Mouse (Mus musculus) adrenal gland, adult (tissue): ENCODE results near the gene Enah.

ENCODE experiments used
- DNase-seq, 2 experiments: peaks; one replicate each; pipeline ENCODE4 v3.0.0; 2022 to 2023; ENCODE audit warnings: low spot score in 1 of 2; ENCODE audit not compliant: inconsistent age in 2 of 2

Gene Enah

DNA sequence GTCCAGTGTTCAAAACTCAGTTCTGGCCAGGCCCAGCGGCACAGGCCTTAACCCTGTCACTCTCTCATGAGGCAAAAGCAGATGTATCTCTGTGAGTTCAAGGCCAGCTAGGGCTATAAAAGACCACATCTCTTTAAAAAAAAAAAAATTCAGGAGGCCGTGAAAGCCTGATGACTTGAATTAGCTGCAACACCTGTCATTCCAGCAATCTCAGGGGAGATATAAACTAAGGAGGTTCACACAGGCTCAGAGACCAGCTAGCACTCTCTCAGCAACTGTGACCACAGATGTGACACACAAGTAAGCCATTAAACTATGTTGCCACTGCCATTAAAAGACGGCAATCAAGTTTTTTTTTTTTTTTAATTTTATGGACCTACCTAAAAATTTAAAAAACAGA lies 56.0 kb downstream of the Enah start:
- DNase-seq = no peak

DNA sequence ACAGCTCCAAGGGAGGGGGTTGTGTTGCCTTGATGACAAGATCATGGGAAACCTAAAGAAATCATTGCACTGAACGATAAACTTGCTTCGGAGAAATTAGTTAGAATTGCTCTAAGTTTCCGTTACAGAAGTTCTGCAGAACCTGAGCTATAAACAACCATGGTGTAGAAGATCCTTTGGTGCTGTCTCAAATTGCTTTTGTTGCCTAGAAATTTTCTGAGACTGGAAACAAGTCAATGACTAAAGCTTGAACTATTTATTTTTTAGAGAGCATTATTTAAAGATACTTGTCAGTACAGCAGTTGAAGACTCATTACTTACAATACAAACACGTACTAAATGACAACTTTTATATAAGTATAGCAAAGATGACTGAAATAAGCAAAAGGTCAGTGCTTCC lies 56.4 kb downstream of the Enah start:
- DNase-seq = no peak

DNA sequence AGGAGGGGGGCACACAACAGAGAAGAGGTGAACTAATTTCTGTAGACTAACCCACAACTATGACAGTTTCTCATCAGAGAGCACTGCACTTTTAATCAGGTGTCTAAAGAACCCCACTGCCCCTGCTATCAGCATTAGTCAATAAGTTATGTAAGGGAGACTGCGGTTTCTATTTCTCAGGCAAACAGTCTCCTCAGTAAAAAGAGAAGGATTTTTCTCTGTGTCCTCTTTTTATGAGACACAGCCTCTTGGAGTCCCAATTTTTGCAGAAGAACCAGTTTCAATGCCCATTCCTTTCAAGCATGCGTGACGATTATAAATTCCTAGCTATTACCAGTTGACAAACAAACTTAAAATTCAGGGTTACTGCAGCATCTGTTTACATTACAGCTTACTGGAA lies 59.4 kb downstream of the Enah start:
- DNase-seq = peak in 1 of 2 experiments; percentile 56

DNA sequence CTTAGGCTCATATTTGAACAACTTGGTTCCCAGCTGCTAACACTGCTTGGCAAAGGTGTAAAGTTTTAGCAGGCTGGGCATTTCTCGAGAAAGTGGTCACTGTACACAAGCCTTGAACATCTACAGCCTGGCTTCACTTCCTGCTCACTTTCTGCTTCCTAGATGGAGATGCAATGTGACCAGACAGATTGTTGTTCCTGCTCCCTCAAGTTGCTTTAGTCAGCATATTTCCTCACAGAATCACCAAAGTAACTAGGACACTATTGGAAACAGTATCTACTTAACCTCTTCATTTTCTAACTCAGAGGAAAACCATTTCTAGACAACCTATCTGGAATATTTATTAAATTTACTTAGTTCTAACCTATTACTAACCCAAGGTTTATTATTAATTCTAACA lies 61.4 kb downstream of the Enah start:
- no peak for DNase-seq

DNA sequence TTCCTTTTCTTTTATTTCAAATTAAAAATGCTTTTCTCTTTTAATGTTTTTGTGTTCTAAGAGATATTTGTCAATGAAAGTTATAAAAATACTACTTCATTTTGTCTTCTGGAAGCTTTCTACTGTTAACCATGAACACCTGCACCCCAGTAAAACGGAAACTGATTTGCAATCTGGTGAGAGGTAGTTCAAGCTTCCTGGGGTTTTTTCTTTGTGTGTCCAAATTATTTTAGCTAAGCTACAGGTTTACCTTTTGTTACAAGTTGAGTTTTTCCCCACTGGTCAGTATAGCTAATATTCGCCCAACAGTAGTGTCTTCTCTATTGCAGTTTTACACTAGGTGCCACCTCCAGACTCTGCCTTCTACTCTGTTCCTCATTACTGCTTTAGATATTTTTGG lies 62.1 kb downstream of the Enah start:
- no peak for DNase-seq

DNA sequence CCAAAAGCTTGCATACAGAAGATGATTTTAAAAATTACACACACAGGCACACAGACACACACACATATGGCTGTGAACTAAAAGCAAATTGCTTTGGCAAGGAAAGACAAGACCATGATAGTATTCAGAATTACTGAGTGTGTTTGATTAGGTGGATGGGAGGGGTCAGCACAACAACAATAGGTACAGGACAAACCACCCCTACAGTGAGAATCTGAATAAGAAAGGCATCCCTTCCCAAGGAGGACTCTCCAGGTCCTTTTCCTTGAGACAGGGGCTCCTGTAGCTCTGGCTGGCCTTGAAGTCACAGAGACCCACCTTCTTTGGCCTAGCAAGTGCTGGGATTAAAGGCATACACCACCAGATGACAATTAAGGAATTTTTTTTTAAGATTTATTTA lies 66.2 kb downstream of the Enah start:
- DNase-seq = no peak

DNA sequence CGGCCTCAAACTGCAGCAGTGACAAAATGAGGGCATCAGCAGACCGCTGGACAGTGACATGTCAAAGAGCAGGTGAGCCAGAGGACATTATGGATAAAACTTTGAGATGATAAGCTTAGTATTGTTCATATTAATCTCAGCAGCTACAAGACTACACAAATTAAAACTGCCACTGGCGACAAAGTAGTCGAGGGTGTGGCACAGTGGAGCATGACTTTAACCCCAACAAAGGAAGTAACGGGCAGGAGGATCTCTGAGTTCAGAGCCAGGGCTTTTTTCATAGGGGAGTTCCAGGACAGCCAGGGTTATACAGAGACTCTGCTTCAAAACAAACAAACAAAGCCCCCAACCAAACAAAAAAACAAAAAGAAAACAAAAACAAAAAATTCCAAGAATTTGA lies 68.5 kb downstream of the Enah start:
- DNase-seq = no peak

DNA sequence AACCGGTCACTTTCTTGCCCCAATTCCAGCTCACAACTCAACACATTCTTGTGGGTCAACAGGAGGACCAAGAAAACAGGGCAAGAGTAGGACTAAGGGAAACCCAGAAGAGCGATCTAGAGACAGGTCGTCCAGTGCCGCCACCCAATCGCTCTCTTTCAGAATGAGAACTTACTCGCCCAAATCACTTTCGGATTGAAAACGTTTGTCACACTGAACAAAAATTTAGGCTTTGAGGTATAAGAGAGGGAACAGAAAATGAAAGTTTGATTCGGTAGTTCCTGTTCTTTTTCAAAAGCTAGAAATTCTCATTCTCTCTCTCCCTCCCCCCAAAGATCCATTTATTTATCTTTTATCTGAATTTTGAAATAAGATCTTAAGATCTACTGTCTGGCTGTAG lies 69.1 kb downstream of the Enah start:
- DNase-seq = no peak

DNA sequence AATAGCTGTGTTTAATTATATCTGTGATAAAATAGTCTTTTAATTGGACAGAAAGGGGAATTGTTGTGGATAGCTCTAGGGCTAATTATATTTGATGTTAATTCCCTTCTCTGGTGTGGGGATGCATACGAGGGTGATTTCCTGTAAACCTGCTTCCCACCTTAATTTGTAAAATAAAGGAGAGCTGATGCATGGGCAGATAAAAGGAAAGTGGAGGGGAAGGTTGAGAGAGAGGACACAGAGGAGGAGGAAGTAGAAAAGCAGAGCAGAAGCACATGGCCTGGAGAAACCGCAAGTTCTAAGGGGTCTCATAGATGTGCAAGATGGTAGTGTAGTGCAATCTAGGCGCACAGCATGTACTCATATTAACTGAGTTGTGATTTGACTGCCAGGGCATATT lies 71.6 kb downstream of the Enah start:
- DNase-seq = no peak

DNA sequence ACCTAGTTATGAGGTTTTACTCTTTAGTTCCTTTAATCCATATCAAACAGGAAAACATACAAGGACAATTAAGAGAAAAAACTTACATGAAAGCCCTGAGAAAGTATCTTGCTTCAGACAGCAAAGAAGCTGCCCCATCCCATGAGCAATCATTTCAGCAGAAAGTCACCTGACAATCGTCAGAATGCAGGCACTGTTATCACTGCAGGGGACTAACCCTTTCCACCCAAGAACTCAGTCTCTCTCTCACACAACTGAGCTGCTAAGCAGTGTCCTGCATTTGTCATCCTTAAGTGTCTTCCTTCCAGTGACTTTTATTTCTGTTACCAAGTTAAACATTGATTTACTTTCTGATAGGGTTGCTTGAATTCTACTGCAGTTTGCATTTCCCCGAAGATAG lies 82.7 kb downstream of the Enah start:
- no peak for DNase-seq

DNA sequence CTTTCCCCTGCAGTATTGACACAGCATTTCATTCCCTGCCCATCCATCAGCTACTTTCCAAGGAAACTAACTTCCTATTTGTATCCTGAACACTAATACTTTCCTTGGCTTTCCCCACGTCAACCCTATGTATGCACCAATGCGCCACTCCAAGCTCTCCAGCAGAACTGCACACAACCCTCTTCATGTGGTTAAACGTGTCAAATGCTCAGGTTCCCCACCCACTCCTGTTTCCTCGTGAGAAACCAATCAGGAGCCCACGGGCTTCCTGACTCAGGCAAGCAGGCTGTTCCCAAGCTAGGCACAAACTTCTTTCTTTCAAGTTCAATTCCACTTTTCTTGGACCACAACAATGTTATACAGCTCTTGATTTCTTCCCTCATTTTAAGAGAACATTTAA lies 91.4 kb downstream of the Enah start:
- DNase-seq = no peak

DNA sequence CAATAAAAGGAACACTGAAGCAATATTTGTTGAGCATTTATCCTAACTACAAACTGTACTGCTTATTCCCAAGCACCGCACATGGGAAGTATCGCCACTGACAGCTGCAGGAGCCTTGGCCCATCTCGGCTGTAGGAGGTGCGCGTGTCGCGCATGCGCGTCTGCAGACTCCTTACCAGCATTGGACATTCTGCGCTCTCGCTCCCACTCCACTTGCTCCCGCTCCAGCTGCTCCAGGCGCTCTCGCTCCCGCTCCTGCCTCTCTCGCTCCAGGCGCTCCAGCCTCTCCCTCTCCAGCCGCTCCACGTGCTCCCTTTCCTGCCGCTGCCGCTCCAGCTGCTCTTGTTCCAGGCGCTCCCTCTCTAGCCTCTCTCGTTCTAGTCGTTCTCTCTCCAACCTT lies 96.4 kb downstream of the Enah start:
- peak; percentile 30 to 31 for DNase-seq

DNA sequence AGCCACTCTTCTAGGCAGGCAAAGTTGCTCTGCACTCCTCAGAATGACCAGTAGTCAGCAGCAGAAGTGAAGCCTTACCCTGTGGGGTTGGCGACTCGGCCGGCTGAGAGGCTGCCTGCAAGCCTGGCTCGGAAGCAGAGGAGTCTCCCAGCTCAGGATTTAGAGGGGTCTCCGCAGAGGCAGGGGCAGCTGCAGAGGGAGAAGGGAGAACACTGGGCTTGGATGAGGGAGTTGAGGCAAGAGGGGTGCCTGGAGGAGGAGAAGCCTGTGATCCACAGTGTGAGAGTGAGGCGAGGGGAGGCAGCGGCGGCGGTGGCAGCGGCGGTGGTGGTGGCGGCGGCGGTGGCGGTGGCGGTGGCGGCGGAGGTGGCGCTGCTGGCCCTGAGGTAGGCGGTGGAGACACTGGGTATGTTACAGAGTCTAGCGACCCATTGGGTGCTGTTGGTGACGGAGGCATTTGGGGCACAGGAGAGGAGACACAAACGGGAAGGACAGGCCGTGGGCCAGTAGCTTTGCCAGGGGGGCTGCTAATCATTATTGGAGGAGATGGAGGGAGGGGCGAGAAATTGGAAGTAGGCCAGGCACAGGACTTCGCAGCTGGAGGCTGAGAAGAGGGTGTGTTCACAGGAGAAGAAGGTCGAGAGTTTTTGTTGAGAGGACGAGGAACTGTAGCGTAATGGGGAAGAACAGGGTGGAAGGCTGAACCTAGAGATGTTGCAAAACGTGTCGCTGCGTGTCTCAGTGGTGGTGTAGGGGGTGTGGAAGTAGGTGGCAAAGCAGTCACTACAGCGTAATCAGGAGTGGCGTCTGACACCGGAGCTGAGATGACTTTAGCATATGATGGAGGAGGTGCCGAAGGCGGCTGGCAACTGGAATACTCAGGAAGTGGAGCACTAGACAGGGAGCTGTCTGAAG lies 98.0 kb downstream of the Enah start:
- peak; percentile 28 to 54 for DNase-seq

DNA sequence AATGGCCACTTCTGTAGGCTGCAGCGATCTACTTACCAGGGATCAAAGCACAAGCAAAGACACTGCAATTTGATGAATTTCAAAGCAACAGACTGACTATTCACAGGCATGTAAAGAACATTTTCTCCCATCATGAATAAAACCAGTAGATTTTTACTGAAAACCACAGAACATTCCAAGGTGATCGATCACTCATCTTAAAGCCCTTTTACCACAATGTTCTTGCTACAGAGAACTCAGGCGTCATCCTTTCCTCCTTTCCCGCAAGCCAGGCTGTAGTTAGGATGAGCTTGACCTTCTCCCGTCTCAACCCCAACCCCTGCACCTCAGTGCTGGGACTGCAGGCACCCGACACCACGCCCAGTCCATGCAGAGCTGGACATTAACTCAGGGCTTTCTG lies 107.9 kb downstream of the Enah start:
- no peak for DNase-seq

DNA sequence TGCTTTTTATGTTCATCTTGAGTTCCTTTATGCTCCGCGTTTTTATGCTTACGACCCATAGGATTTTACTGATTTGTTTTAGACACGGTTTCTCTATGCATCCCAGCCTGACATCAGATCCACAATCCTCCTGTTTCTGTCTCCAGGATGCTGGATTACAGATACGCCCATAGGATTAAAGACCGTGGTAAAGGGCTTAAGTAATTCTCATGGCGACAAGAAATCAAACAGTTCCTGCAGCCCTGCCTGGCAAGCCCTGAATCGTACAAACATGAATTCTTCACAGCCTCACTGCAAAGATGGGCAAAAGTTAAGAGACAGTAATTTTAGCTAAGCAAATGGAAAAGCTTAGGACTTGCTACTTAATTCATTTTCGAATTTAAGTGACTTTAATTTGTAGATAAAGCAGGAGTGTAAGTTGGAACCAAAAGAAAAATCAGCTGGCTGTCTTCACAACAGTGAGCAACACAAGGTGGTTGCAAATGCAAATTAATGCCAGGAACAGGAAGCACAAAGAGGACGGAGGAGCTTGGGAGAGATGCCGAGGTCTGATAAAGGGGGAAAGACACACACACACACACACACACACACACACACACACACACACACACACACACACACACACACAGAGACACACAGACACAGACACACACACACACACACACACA lies 118.0 kb downstream of the Enah start:
- DNase-seq = no peak

DNA sequence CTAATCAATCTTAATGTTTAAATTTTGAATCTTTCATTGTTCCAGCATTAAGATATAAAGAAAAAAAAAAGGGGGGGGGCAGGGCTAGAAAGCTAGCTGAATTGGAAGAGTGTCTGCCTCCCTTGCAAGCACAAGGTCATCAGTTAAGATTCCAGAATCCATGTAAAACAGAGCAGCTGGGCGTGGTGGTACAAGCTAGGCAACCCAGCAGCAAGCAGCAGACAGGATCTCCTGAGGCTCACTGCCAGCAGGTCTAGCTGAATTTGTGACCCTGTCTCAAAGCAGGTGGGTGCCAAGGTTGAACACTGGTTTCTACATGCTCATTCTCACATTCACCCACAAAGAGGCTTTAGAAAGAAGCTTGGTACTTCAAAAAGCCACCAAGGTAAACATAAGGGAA lies 118.9 kb downstream of the Enah start:
- no peak for DNase-seq

DNA sequence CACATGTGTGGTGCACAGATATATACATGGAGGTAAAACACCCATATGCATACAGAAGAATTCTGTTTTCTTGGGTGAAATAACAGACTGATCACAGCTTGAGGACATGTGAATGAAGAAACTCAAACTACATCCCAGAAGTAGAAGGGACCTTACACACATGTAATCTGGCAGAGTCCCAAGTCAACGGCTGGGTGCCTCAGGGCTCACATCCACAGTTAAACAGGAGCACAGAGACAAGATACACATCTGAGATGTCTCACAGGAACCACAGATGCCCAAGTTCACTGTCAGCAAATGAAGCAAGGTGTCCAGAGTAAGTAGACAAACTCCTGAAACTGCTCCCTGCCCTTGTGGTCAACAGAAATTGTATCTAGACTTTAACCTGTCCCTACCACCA lies 120.8 kb downstream of the Enah start:
- DNase-seq = no peak

DNA sequence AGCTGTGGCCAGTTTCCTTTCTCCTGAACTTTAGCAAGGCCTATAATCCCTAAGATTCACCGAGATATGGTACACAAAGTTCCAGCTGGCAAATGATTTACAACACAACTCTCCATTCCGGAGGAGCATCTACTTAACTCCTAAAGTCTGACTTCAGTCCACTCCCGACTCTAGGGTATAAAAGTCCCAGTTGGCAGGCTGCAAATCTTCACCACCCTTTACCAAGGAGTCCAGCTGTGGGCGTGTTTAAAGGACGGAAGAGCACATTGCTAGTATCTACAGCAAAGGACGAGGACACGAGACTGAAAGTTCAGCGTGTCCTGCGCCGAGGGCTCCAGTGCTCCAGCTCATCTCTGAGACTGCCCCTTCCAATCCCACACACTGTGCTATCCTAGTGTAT lies 122.8 kb downstream of the Enah start:
- no peak for DNase-seq

DNA sequence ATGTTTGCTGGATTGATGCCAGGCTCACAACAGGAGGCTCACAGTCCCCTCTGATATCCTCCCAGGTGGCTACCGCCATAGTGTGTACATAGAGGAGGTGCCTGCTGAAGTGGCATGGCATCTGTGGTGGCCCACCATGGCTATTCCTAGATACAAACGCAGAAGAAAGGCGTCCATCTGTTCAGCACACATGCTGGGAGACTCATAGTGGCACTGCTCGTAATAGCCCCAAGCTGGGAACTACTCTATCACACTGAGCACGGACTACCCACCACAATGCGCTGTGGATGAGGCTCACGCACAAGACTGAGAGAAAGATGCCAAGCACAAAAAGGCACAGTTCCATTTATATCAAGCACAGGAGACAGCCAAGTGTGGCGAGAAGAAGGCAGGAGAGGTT lies 126.1 kb downstream of the Enah start:
- DNase-seq = no peak

DNA sequence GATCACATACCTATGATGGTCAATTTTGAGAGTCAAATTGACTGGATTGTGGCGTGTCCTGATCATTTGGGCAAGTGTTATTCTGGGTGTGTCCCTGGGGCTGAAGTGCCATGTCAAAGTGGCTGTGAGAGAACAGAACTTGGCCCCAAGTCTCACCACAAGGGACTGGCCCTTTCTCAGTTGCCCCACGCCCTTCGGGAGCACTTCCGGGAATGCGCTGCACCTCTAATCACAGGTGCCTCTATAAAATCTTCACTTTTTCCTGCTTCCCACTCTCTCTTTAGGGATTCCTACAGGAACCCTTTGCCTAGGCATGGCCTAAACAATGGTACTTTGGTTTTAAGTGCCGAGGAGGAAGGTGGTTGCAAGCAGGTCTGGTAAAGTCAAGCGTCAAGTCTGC lies 130.1 kb downstream of the Enah start:
- no peak for DNase-seq

DNA sequence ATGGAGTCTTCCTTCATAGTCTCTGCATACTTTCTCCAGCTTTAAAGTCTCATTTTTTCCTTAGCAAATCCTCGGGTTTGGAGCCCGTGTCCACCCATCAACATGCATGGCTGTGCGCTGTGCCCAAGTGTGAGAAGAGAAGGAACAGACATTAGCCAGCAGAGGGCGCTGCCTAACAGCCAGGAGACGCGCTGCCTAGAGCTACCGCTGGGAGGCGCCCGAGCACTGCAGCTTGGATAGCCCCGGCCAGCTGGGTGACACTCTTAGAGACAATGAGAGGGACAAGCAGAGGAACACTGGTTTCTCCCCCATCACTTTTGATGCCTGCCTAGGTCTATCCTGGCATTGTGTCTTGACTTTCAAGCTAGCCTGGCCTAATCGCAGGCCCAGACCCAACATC lies 131.0 kb downstream of the Enah start:
- DNase-seq = peak; percentile 89 to 98

DNA sequence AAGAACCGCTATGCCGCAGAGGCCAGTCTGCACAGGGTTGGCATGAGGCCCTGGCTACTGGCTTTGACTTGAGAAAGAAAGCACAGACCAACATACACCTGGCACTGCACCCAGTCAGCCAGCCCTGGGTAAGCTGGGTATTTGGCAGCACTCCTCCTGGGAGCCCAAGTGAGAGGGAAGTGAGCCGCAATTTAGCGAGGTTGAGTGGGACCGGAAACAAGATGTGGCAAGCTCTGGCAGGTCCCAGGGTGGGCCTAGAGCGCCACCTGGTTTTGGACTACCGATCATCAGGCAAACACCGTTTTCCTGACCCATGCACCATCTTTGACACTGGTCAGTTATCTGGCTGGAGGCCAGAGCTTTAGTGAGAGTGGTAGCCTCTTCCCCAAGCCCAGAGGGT lies 138.3 kb downstream of the Enah start:
- peak; percentile 37 to 75 for DNase-seq
